Mouse (Mus musculus) forebrain, embryonic 11.5 days (tissue): ENCODE results near the gene Hhat. TPM values are rescaled to one million over a fixed set of nuclear protein-coding genes. Genes with fewer than 3 reads are reported as not detected.

Experiments
- ATAC-seq: fragments of 200-750 bp; cut with Nextera tagmentation; replicated peaks from 2 replicates; pipeline ENCODE4 v1.8.0; 2017; ENCODE audit warnings: moderate TSS enrichment; ENCODE audit not compliant: low FRiP score
- DNase-seq: peaks from one replicate; pipeline ENCODE4 v3.0.0-alpha.2; 2017; ENCODE audit warnings: low spot score
- H3K27ac ChIP-seq: fragments of 300-500 bp; sonication (generic); 2 replicates; pipeline ENCODE4 v1.5.1; 2014; ENCODE audit warnings: low read depth, low read length
- H3K27me3 ChIP-seq: fragments of 300-500 bp; sonication (generic); 2 replicates; pipeline ENCODE4 v1.6.1; 2014; ENCODE audit warnings: mild to moderate bottlenecking, low read length, mixed read lengths; ENCODE audit not compliant: control insufficient read depth, insufficient read depth
- H3K36me3 ChIP-seq: fragments of 300-500 bp; sonication (generic); 2 replicates; pipeline ENCODE4 v1.6.1; 2014; ENCODE audit warnings: mild to moderate bottlenecking, low read length, moderate library complexity, mixed read lengths; ENCODE audit not compliant: control insufficient read depth, insufficient read depth
- H3K4me1 ChIP-seq: fragments of 300-500 bp; sonication (generic); replicated peaks from 2 replicates; pipeline ENCODE4 v1.6.1; 2014; ENCODE audit warnings: low read length, mixed read lengths; ENCODE audit not compliant: control insufficient read depth, insufficient read depth
- H3K4me2 ChIP-seq: fragments of 300-500 bp; sonication (generic); 2 replicates; pipeline ENCODE4 v1.6.1; 2014; ENCODE audit warnings: low read depth, mild to moderate bottlenecking, low read length, moderate library complexity, mixed read lengths; ENCODE audit not compliant: severe bottlenecking
- H3K4me3 ChIP-seq: fragments of 300-500 bp; sonication (generic); 2 replicates; pipeline ENCODE4 v1.5.1; 2014; ENCODE audit warnings: low read depth, low read length
- H3K9ac ChIP-seq: fragments of 300-500 bp; sonication (generic); 2 replicates; pipeline ENCODE4 v1.6.1; 2014; ENCODE audit warnings: low read length
- H3K9me3 ChIP-seq: fragments of 300-500 bp; sonication (generic); 2 replicates; pipeline ENCODE4 v1.6.1; 2016; ENCODE audit warnings: low read length, mixed read lengths; ENCODE audit not compliant: control insufficient read depth
- WGBS: fragments of 180-500 bp; shearing (Covaris S2); extraction: QIAGEN DNeasy Blood & Tissue Kit; methylation state at CpG from one replicate; pipeline ENCODE4 v1.1.7; 2014; 5-methylcytosine and 5-hydroxymethylcytosine counted together
- polyA plus RNA-seq: library from polyadenylated mRNA; unstranded; fragments of >200 nt; fragmentation: Nextera tagmentation; extraction: Ambion mirVana; gene quantifications from 2 replicates; pipeline ENCODE4 v1.2.1, GENCODE M21; 2014

Gene Hhat
- polyA plus RNA-seq, 1 experiment from 2014 or later: 8.0 TPM

DNA sequence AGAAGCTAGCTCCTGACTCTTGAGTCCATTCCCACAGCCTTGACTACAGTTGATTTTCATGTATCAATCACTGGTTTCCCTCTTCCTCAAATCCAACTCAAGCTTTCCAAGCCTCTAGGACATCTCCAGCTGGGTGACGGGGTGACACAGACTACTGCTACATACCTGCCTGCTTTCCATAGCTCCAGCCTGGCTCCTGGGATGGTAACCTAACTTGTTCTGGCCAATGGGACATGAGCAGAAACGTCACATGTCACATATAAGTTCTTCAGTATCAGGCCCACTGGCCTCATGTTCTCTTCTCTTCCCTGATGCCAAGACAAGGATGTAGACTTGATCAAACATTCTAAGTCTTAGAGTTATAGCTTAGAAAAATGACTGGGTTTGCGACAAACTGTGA, 220.5 kb downstream of the Hhat start:
- Histone ChIP-seq H3K9me3 (no peaks in the 10 kb centered on the region), H3K9ac (no peak overlapping the region), H3K4me2 (no peak overlapping the region), H3K27ac (no peak overlapping the region), H3K4me1 (no peaks in the 10 kb centered on the region), H3K27me3 (no peaks in the 10 kb centered on the region), H3K36me3 (no peaks in the 10 kb centered on the region), H3K4me3 (no peak overlapping the region)
- DNase-seq (no peak), ATAC-seq (no peak)
- WGBS: 90% methylated on average over 3 of the region's 3 CpGs

DNA sequence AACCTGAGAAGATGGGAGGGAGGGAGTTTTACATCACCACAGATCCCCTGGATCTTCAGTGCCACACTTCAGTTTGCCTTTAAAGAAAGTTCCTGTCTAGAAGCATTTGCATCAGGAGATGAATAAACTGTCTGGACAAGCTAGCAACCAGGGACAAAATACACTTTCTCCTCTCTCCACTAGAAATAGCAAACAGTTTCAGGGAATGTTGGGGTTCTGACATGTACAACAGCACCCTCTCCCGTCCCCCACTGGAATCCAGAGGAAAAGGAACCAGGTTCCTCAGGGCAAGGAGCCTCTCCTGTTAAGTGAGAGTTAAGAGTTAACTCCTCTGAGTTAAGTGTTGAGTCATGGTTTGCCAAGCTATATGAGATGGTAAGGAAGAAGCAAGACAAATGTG, 224.2 kb downstream of the Hhat start:
- no peaks in the 10 kb centered on the region for H3K9me3 ChIP-seq
- no peak overlapping the region for H3K9ac ChIP-seq
- H3K27me3 ChIP-seq: no peaks in the 10 kb centered on the region
- DNase-seq (no peak), ATAC-seq (no peak)
- whole genome bisulfite sequencing: 35% methylated on average over 1 of the region's 1 CpGs
- no peak overlapping the region for H3K4me2 ChIP-seq
- no peak overlapping the region for H3K27ac ChIP-seq
- no peak overlapping the region for H3K4me3 ChIP-seq
- no peaks in the 10 kb centered on the region for H3K36me3 ChIP-seq
- no peaks in the 10 kb centered on the region for H3K4me1 ChIP-seq

DNA sequence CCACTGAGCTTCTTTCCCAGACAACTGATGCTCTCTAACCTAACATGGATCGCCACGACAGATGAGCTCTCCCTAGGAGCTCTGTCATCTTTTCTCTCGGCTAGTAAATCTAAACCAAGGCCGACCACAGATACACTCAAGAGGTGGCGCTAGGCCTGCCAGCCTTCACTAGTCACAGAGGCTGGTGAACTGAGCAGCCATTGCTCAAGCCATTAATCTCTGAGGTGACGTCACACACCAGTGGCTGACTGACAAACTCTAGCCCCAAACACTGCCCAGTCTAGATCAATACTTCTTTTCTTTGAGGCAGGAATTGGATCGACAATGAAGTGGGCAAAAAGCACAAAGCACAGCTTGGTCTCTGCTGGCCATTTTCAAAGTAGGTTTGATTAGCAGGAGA, 226.1 kb downstream of the Hhat start:
- Histone ChIP-seq H3K27ac (no peak overlapping the region), H3K9me3 (no peaks in the 10 kb centered on the region), H3K9ac (no peak overlapping the region), H3K4me3 (no peak overlapping the region), H3K4me1 (no peaks in the 10 kb centered on the region), H3K4me2 (no peak overlapping the region), H3K36me3 (no peaks in the 10 kb centered on the region), H3K27me3 (no peaks in the 10 kb centered on the region)
- no peak for ATAC-seq
- DNase-seq: peak; percentile 46
- 61% methylated on average over 7 of the region's 7 CpGs for WGBS

DNA sequence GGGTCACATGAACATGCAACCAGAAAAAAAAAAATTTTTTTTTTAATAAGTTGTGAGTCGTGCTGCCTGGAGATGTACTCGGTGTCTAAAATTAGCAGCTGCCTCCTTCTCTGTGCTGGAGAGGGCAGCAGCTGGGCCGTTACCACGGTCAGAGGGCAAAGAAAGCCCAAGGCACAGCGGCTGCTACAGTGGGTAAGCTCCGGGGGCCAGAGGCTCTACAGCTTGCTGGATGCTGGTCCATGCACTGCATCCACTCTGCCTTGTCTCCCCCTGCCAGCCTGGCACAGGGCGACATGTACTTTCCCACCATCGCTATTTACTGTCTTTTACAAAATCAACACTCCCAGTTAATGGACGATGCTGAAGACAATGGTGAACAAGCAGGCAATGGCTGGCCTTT, 226.9 kb downstream of the Hhat start:
- no peak overlapping the region for H3K4me2 ChIP-seq
- H3K9me3 ChIP-seq: no peaks in the 10 kb centered on the region
- no peaks in the 10 kb centered on the region for H3K4me1 ChIP-seq
- H3K27ac ChIP-seq: no peak overlapping the region
- DNase-seq (peak; percentile 52), ATAC-seq (no peak)
- no peaks in the 10 kb centered on the region for H3K36me3 ChIP-seq
- 78% methylated on average over 9 of the region's 9 CpGs for WGBS
- H3K27me3 ChIP-seq: no peaks in the 10 kb centered on the region
- H3K4me3 ChIP-seq: no peak overlapping the region
- no peak overlapping the region for H3K9ac ChIP-seq

DNA sequence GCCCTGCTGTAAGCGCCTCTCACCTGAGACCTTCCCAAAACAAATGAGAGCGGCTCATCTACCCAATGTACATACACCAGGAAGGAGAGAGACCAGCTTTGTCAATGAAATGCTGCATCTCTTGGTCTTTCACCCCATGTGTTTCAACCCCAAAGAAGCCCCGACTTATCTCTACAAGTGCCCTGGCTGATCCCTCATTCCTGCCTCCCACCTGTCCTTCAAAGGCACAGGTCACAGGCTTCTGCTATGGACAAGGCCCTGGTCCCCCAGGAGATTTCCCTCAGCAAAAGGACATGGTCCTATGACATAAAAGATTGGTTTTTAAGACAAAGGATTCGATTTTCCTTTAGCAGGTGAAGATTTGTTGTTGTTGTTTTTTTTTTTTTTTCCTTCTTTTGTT, 227.3 kb downstream of the Hhat start:
- no peaks in the 10 kb centered on the region for H3K9me3 ChIP-seq

DNA sequence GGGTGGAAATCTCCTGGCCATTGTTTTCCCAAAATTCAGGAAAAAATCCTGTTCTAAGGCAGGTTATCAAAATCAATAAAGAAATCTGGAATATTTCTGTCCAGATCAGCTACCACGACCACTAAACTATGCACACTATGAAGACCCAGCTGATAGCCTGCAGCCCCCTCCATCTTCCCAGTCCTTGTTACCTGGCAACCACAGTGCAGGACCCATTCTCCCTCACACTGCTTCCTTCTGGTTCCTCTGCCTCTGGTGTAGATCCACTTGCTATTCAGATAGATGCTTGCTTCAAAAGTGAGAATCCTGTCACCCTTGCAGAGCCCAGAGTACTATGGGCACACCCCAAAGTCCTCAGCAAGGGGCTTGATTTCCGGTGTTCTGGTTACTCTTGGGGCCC, 228.9 kb downstream of the Hhat start:
- ATAC-seq: no peak
- Histone ChIP-seq H3K27ac (no peak overlapping the region), H3K4me3 (no peak overlapping the region), H3K4me2 (no peak overlapping the region), H3K4me1 (no peaks in the 10 kb centered on the region), H3K9me3 (no peaks in the 10 kb centered on the region), H3K27me3 (no peaks in the 10 kb centered on the region), H3K36me3 (no peaks in the 10 kb centered on the region), H3K9ac (no peak overlapping the region)
- no peak for DNase-seq
- WGBS: 79% methylated on average over 2 of the region's 2 CpGs

More for the DNA sequence above, 227.3 kb downstream of the Hhat start:
- 92% methylated on average over 4 of the region's 4 CpGs for WGBS
- no peak overlapping the region for H3K4me3 ChIP-seq
- H3K4me1 ChIP-seq: no peaks in the 10 kb centered on the region
- DNase-seq: peak; percentile 25
- H3K4me2 ChIP-seq: no peak overlapping the region
- H3K9ac ChIP-seq: no peak overlapping the region
- H3K36me3 ChIP-seq: no peaks in the 10 kb centered on the region
- H3K27ac ChIP-seq: no peak overlapping the region
- H3K27me3 ChIP-seq: no peaks in the 10 kb centered on the region
- no peak for ATAC-seq

DNA sequence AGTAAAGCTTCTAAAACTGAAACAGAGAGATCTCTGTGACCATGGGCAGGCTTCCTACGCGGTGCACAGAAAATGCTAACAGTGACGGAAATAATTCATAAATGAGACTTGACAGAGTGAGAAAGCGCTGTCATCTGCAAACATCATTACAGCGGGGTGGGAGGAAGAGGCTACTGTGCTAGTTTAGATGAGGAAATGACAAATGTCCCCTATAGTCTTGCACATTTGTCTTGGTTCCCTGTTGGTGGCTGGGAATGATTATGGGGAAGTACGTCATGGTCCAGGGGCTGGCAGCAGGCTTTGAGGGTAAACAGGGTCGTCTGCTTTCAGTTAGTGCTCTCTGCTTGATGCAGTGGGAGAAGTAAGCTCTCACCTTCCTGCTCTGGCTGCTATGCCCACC, 233.9 kb downstream of the Hhat start:
- H3K36me3 ChIP-seq: no peaks in the 10 kb centered on the region
- H3K4me1 ChIP-seq: no peaks in the 10 kb centered on the region
- H3K27me3 ChIP-seq: no peaks in the 10 kb centered on the region
- H3K27ac ChIP-seq: no peak overlapping the region
- no peak for DNase-seq
- no peak overlapping the region for H3K4me2 ChIP-seq
- H3K4me3 ChIP-seq: no peak overlapping the region
- no peak for ATAC-seq
- H3K9me3 ChIP-seq: no peaks in the 10 kb centered on the region
- no peak overlapping the region for H3K9ac ChIP-seq
- 87% methylated on average over 7 of the region's 7 CpGs for WGBS

DNA sequence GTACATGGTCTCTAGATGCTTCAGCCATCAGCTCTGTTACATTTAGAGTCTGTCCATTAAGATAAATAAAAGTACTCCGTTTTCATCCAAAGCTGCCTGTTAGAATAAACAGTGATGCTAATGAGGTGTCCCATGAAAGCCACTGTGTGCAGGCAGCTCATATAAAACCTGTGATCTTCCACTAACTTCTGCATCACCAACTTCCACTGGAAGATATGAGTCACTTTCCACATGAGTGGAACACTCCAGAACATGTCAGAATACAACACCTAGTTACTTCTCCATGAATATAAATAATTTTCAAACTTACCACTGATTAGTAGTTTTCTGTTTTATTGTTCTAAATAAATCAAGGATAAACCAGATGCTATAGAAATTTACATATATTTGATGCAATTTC, 234.6 kb downstream of the Hhat start:
- WGBS: 76% methylated on average over 1 of the region's 1 CpGs
- no peaks in the 10 kb centered on the region for H3K36me3 ChIP-seq
- ATAC-seq: no peak

DNA sequence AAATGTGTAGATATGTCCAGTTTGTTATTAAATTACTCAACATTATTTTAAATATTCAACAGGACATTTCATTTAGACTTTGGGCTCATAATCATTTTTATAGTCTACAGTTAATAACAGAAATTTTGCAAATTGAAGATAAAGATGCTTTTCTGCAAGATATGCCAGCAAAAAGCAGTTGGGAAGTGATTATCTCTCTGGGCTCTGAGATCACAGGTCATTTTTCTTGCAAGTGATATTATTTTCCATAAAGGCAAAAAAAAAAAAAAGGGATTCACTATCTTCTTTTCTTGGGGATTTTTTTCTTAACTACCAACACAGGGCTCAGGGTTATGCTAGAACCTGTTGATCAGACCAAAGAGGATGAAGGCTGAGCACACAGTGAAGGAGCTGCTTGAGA, 238.0 kb downstream of the Hhat start:
- H3K27ac ChIP-seq: no peak overlapping the region
- ATAC-seq (no peak), DNase-seq (no peak)
- no peaks in the 10 kb centered on the region for H3K9me3 ChIP-seq
- no peaks in the 10 kb centered on the region for H3K36me3 ChIP-seq
- no peaks in the 10 kb centered on the region for H3K4me1 ChIP-seq
- no peaks in the 10 kb centered on the region for H3K27me3 ChIP-seq
- H3K9ac ChIP-seq: no peak overlapping the region
- no peak overlapping the region for H3K4me3 ChIP-seq
- no peak overlapping the region for H3K4me2 ChIP-seq

More for the DNA sequence above, 234.6 kb downstream of the Hhat start:
- H3K9ac ChIP-seq: no peak overlapping the region
- no peak overlapping the region for H3K27ac ChIP-seq
- H3K27me3 ChIP-seq: no peaks in the 10 kb centered on the region
- H3K9me3 ChIP-seq: no peaks in the 10 kb centered on the region
- no peak for DNase-seq
- no peak overlapping the region for H3K4me2 ChIP-seq
- H3K4me3 ChIP-seq: no peak overlapping the region
- H3K4me1 ChIP-seq: no peaks in the 10 kb centered on the region
